Mouse (Mus musculus): ENCODE measurements around the gene H2-Q6.
"Not testable (repeated sequence)": the region's sequence is repeated elsewhere in the genome, so short reads cannot be mapped to it uniquely, and the experiment has no call there.

The H2-Q6 gene

GRCm38 (mm10) chr17:35434836-35435235, 10.2 kb downstream of the H2-Q6 start:
- not testable (repeated sequence) for DNase-seq (ENCODE audit: low read depth, low spot score)

GRCm38 (mm10) chr17:35435577-35435976, 10.9 kb downstream of the H2-Q6 start:
- DNase-seq (ENCODE audit: low read depth, low spot score), result not testable (repeated sequence)

- not testable (repeated sequence) for DNase-seq (ENCODE audit: low read depth, low spot score)
Observed at GRCm38 (mm10) chr17:35437386-35437936, 12.8 kb downstream of the H2-Q6 start.

GRCm38 (mm10) chr17:35438395-35438794, 13.7 kb downstream of the H2-Q6 start:
- not testable (repeated sequence) for DNase-seq (ENCODE audit: low read depth, low spot score)

- not testable (repeated sequence) for DNase-seq (ENCODE audit: low read depth, low spot score)
Observed at GRCm38 (mm10) chr17:35438885-35439284, 14.2 kb downstream of the H2-Q6 start, which contains the start of gene H2-Q7. TSS of gene H2-Q7 (plus strand) at chr17:35439155.

GRCm38 (mm10) chr17:35439295-35439747, 14.7 kb downstream of the H2-Q6 start:
- not testable (repeated sequence) for DNase-seq (ENCODE audit: low read depth, low spot score)

- not testable (repeated sequence) for DNase-seq (ENCODE audit: low read depth, low spot score)
Observed at GRCm38 (mm10) chr17:35439925-35440645, 15.4 kb downstream of the H2-Q6 start.

GRCm38 (mm10) chr17:35442376-35442775, 17.7 kb downstream of the H2-Q6 start:
- DNase-seq (ENCODE audit: low read depth, low spot score), result not testable (repeated sequence)

- not testable (repeated sequence) for DNase-seq (ENCODE audit: low read depth, low spot score)
Observed at GRCm38 (mm10) chr17:35444510-35444909, 19.9 kb downstream of the H2-Q6 start.

- DNase-seq (ENCODE audit: low read depth, low spot score), result not testable (repeated sequence)
Observed at GRCm38 (mm10) chr17:35458247-35458646, 33.6 kb downstream of the H2-Q6 start.

GRCm38 (mm10) chr17:35460513-35461341, 36.1 kb downstream of the H2-Q6 start:
- not testable (repeated sequence) for DNase-seq (ENCODE audit: low read depth, low spot score)

GRCm38 (mm10) chr17:35465651-35466050, 41.0 kb downstream of the H2-Q6 start:
- DNase-seq (ENCODE audit: low read depth, low spot score), result not testable (repeated sequence)

GRCm38 (mm10) chr17:35468936-35469335, 44.3 kb downstream of the H2-Q6 start:
- peak; percentile 52 for DNase-seq (ENCODE audit: low read depth, low spot score)

- no peak for DNase-seq (ENCODE audit: low read depth, low spot score)
Observed at GRCm38 (mm10) chr17:35469842-35470751, 45.4 kb downstream of the H2-Q6 start, which contains the start of gene H2-Q10. TSS of gene H2-Q10 (plus strand) at chr17:35470089.

All from 3T3-L1 (cell line).